Mouse (Mus musculus): ENCODE data around the gene Gzmk.
"Not testable (repeated sequence)": the region's sequence is repeated elsewhere in the genome, so short reads cannot be mapped to it uniquely, and the experiment has no call there.

Gene Gzmk

GRCm38 (mm10) chr13:113225811-113226210, at the start of gene Gzmk:
TSS of gene Gzmk (minus strand) at chr13:113225908.
- peak; percentile 21 for DNase-seq (ENCODE audit: extremely low spot score)

GRCm38 (mm10) chr13:113271189-113271588, 45.5 kb upstream of the Gzmk start:
- no peak for DNase-seq (ENCODE audit: extremely low spot score)

- peak; percentile 76 for DNase-seq (ENCODE audit: extremely low spot score)
Measured at GRCm38 (mm10) chr13:113269777-113270776, 44.4 kb upstream of the Gzmk start.

GRCm38 (mm10) chr13:113267204-113267603, 41.5 kb upstream of the Gzmk start:
- no peak for DNase-seq (ENCODE audit: extremely low spot score)

GRCm38 (mm10) chr13:113266495-113266951, 40.8 kb upstream of the Gzmk start:
- DNase-seq (ENCODE audit: extremely low spot score): peak; percentile 79

GRCm38 (mm10) chr13:113265257-113265656, 39.5 kb upstream of the Gzmk start:
- DNase-seq (ENCODE audit: extremely low spot score): peak; percentile 61

- DNase-seq (ENCODE audit: extremely low spot score): no peak
Measured at GRCm38 (mm10) chr13:113262822-113263221, 37.1 kb upstream of the Gzmk start.

GRCm38 (mm10) chr13:113259237-113259636, 33.5 kb upstream of the Gzmk start:
- no peak for DNase-seq (ENCODE audit: extremely low spot score)

- no peak for DNase-seq (ENCODE audit: extremely low spot score)
Measured at GRCm38 (mm10) chr13:113257190-113257589, 31.5 kb upstream of the Gzmk start.

- DNase-seq (ENCODE audit: extremely low spot score): no peak
Measured at GRCm38 (mm10) chr13:113256766-113257165, 31.1 kb upstream of the Gzmk start.

- DNase-seq (ENCODE audit: extremely low spot score): not testable (repeated sequence)
Measured at GRCm38 (mm10) chr13:113252580-113252979, 26.9 kb upstream of the Gzmk start.

GRCm38 (mm10) chr13:113245025-113245424, 19.3 kb upstream of the Gzmk start:
- DNase-seq (ENCODE audit: extremely low spot score): no peak

GRCm38 (mm10) chr13:113242129-113242528, 16.4 kb upstream of the Gzmk start:
- no peak for DNase-seq (ENCODE audit: extremely low spot score)

GRCm38 (mm10) chr13:113227666-113228463, 2.2 kb upstream of the Gzmk start:
- DNase-seq (ENCODE audit: extremely low spot score): no peak

GRCm38 (mm10) chr13:113227076-113227475, 1.4 kb upstream of the Gzmk start:
- DNase-seq (ENCODE audit: extremely low spot score): no peak

GRCm38 (mm10) chr13:113224105-113224504, 1.6 kb downstream of the Gzmk start:
- no peak for DNase-seq (ENCODE audit: extremely low spot score)

- DNase-seq (ENCODE audit: extremely low spot score): no peak
Measured at GRCm38 (mm10) chr13:113221851-113222250, 3.9 kb downstream of the Gzmk start.

GRCm38 (mm10) chr13:113213865-113214264, 11.8 kb downstream of the Gzmk start:
- no peak for DNase-seq (ENCODE audit: extremely low spot score)

GRCm38 (mm10) chr13:113212401-113212800, 13.3 kb downstream of the Gzmk start:
- DNase-seq (ENCODE audit: extremely low spot score): no peak

- DNase-seq (ENCODE audit: extremely low spot score): no peak
Measured at GRCm38 (mm10) chr13:113211345-113211744, 14.4 kb downstream of the Gzmk start.

- DNase-seq (ENCODE audit: extremely low spot score): no peak
Measured at GRCm38 (mm10) chr13:113209624-113210023, 16.1 kb downstream of the Gzmk start, which contains the start of gene Esm1. TSS of gene Esm1 (plus strand) at chr13:113209659.

GRCm38 (mm10) chr13:113205346-113205745, 20.4 kb downstream of the Gzmk start:
- no peak for DNase-seq (ENCODE audit: extremely low spot score)
